Mouse (Mus musculus) common myeloid progenitor, adult 5-6 weeks (primary cell): Measurements from ENCODE around the gene Naxe. TPM values are rescaled to one million over a fixed set of nuclear protein-coding genes. Genes with fewer than 3 reads are reported as not detected.

Experiments used
- ATAC-seq: replicated peaks from 2 replicates; pipeline ENCODE4 v1.8.0; 2016; ENCODE audit warnings: low read depth, mild to moderate bottlenecking, moderate TSS enrichment, inconsistent platforms; ENCODE audit not compliant: poor library complexity, severe bottlenecking
- total RNA-seq: library from RNA; stranded (forward); fragments of 200-1000, 187-1606 nt; gene quantifications from 2 replicates; pipeline ENCODE4 v1.2.3, GENCODE M21; 2017

The Naxe gene
- total RNA-seq, 1 experiment from 2014 or later: 29.6 TPM

DNA sequence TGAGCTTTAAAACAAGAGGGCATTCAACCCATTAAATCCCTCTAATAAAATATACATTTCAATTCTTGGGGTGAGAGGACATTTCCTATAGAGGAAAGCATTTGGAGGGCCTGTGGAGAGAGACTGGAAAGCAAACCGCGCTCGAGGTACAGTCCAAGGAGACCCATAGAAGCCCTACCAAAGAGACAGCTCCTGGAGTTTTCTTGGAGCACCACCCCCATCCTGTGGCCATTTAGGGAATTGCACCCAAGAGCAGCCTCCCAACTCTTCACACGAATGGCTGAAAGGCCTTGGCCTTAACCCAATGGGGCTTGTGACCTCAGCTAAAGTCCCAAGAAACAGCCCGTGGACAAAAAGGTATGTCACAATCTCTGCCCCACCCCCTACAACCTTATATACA lies 13.5 kb upstream of the Naxe start:
- ATAC-seq: peak; percentile 91

- ATAC-seq: no peak
Measured at GRCm38 (mm10) chr3:88068386-88068785, 10.1 kb upstream of the Naxe start.

DNA sequence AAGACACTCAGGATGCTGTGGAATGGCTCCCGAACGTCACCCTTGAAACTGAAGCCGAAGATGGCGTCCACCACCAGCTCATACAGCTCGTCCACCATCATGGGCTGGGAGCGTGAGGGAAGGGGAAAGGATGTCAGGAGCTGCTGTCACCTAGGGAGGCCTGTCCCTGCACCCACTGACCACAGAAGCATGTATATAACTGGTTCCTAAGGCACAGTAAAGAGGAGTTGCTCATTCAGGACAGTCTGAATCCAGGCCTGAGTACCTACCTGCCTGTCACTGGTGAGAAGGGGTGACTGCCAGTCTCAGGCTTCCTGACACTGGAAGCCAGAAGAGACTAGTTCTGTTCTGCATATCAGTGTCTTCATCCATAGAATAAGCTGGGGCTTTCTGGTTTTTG lies 1.3 kb downstream of the Naxe start:
- no peak for ATAC-seq

GRCm38 (mm10) chr3:88049532-88049931 lies 8.8 kb downstream of the Naxe start:
- no peak for ATAC-seq

DNA sequence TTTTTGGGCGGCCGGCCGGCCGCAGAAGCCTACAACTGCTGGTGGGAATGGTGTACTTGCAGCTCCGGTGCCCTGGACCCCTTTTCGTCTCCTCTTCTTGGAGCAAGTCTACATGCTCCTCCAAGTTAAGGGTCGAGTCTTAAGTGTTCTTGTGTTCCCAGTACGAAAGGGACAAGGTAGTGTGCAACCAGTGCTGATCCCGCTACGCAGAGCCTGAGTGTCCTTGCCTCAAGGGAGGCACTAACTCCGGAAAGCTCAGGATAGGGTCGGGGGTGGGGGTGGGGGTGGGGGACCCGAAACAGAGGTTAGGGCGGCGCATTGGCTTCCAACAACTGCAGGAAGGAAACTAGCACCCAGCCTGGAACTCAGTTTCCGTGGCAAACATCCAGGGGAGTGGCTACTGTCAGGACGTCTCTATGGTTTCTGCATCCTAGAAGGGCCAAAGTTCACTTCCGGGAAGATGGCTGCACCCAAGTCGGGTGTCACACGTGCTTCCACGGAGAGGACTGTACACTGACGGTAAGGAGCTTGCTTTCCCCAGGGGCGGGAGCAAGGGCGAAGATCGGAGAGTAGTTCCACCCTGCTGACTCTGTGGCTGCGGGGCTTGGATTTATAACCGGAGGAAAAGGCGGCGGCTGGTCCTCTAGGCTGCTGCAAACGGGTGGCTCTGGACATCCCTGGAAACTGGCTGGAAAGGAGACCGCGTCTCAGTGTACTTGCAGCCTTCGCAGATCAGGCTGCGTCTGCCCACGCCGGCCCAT lies 15.5 kb downstream of the Naxe start, which contains the start of gene Gpatch4:
Gene Gpatch4 (plus strand): TSS at position 448 of the 761 bp plus-strand sequence.
- peak; percentile 100 for ATAC-seq

GRCm38 (mm10) chr3:88035561-88036293 lies 22.6 kb downstream of the Naxe start:
- no peak for ATAC-seq

- ATAC-seq: no peak
Measured at GRCm38 (mm10) chr3:88033506-88033905, 24.8 kb downstream of the Naxe start.

- ATAC-seq: peak; percentile 50
Measured at GRCm38 (mm10) chr3:88030608-88031395, 27.5 kb downstream of the Naxe start.

- ATAC-seq: no peak
Measured at GRCm38 (mm10) chr3:88027434-88028186, 30.7 kb downstream of the Naxe start, which contains the start of gene Hapln2. Hapln2 (minus strand) TSS chr3:88027583.

DNA sequence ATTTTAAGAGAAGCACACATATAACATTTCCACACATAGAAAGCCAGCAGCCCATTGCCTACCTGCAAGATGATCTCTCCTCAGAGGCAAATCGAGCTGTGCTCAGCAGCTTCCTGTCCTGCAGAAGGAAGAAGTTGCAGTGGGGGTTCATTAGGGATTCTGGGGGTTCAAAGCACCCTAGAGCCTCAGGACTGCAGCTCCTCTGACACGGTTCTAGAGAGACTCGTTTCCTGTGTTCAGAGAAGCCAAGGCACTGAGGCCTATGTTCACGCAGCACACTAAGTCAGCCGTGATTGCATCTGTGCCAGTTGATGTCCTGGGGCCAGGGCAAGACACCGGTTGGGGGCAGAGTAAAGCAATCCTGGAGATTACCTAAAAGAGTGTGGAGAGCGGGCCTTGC lies 31.5 kb downstream of the Naxe start:
- ATAC-seq: no peak

DNA sequence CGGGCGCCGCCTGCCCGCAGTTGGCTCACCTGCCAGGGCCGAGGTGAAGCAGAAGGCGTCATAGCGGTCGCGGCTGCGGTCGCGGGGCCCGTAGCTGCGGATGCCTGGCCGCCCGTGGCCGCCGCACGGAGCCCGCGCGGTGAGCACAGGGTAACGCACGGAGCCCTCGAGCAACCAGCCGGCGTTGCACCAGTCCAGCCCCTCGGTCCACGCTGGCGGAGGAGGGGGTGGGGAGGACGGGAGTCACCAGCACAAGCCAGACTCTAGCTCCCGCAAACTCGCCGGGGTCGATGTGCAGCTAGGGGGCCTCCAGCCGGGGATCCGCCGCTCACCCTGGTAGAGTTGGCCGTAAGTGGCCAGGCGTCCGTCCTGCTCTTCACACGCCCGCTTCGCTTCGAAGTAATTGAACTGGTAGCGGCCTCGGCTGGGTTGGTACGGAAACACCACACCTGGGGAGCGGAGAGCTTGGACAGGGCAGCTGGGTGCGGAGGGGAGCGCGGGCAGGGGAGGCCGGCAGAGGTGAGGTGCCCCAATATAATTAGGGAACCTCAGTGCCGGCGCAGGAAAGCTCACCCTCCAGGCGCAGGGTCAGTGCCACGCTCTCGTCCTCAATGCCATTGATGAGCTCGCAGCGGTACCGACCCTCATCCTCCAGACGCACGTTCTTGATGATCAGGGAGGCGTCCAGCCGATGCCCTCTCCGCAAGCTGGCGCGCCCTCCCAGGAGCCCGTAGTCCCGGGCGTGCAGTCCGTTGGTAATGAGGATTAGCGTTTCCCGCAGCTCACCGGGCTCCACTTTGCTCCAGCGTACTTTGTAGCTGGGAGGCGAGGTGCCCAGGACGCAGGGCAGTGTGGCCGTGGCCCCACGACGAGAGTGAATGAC lies 34.9 kb downstream of the Naxe start:
- ATAC-seq: no peak; the same call in 1 of the 2 replicates

DNA sequence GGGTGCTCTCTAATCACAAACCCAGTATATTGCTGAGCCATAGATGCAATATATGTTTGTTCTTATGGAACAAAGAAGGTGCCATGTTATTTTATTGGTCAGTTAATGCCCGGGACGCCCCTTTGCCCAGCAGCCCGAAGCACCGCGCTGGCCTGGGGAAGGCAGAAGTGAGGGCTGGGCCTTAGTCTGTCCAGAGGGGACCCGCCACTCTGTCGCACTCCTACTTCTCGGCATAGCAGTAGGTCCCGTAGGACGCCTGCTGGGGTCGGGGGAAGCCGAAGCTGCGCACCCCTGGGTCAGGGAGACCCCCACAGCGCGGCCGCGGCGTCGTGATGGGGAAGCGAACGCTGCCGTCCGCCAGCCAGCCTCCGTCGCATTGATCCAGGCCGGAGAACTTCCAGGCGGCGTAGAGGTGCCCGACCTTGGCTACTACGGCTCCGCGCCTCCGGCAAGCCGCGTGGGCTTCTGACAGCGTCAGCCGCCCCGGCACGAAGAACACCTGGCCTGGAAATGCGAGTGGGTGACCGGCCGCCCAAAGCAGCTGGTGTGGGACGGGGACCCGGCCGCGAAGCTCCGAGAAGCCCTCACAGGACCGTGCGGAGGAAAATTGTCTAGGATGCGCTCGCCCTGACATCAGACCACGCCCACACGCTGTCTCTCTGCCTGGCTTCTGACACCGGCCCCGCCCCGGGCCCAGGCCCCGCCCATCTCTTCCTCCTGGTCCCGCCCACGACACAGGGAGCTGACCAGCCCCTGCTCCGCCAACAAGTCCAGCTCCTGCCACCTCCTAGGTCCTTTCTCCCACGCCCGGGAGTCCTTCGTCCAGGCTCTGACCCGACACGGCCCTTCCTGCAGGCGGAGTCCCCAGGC lies 35.7 kb downstream of the Naxe start:
- ATAC-seq: peak; percentile 83

GRCm38 (mm10) chr3:88010634-88011265 lies 47.5 kb downstream of the Naxe start:
- peak; percentile 78 for ATAC-seq

Other genes with a start within 250 kb of the Naxe start
- gene Pear1, start 234.2 kb downstream of the Naxe start, total RNA-seq: 6.8 and 9.6 TPM in 2 replicates
- 0.59 TPM in 1 of 2 replicates, not detected in the other for gene Sh2d2a, start 211.7 kb downstream of the Naxe start, total RNA-seq
- 31.6 and 42.4 TPM in 2 replicates for gene Prcc, start 172.9 kb downstream of the Naxe start, total RNA-seq
- gene Hdgf, start 152.2 kb downstream of the Naxe start, total RNA-seq: 529 and 635 TPM in 2 replicates
- 114 and 121 TPM in 2 replicates for gene Mrpl24, start 139.0 kb downstream of the Naxe start, total RNA-seq
- gene Isg20l2, start 128.2 kb downstream of the Naxe start, total RNA-seq: 50.2 and 56.6 TPM in 2 replicates
- gene Rrnad1, start 127.8 kb downstream of the Naxe start, total RNA-seq: 11.3 and 13.5 TPM in 2 replicates
- 2.0 TPM in 1 of 2 replicates, not detected in the other for gene Crabp2, start 109.8 kb downstream of the Naxe start, total RNA-seq
- gene Nes, start 87.4 kb downstream of the Naxe start, total RNA-seq: 0.09 TPM in 1 of 2 replicates, not detected in the other
- gene Bcan, start 58.3 kb downstream of the Naxe start, total RNA-seq: not detected in 2 replicates
- gene Hapln2, start 30.9 kb downstream of the Naxe start, total RNA-seq: not detected in 2 replicates
- gene Gpatch4, start 15.4 kb downstream of the Naxe start, total RNA-seq: 49.9 and 65.8 TPM in 2 replicates
- not detected in 2 replicates for gene Ttc24, start 19.8 kb upstream of the Naxe start, total RNA-seq
- 13.5 and 17.2 TPM in 2 replicates for gene Iqgap3, start 23.5 kb upstream of the Naxe start, total RNA-seq
- gene Mef2d, start 83.9 kb upstream of the Naxe start, total RNA-seq: 32.2 and 46.4 TPM in 2 replicates
- gene Rhbg, start 196.2 kb upstream of the Naxe start, total RNA-seq: not detected in 2 replicates
- gene Gm38392, start 228.7 kb upstream of the Naxe start, total RNA-seq: not detected in 2 replicates
- 2.6 and 2.8 TPM in 2 replicates for gene Tsacc, start 238.5 kb upstream of the Naxe start, total RNA-seq
- 331 and 375 TPM in 2 replicates for gene Cct3, start 238.6 kb upstream of the Naxe start, total RNA-seq